Mouse (Mus musculus) ZHBTc4 (cell line): Measurements from ENCODE around the gene Rhbdl2.

Experiments
- DNase-seq: peaks from one replicate; pipeline ENCODE4 v3.0.0-alpha.2; 2011; ENCODE audit warnings: low read depth, low spot score

Gene Rhbdl2

GRCm38 (mm10) chr4:123814030-123814501 lies 26.4 kb downstream of the Rhbdl2 start:
- no peak for DNase-seq

GRCm38 (mm10) chr4:123819093-123819610 lies 31.5 kb downstream of the Rhbdl2 start:
- DNase-seq = peak; percentile 74

- peak; percentile 84 for DNase-seq
These were observed 54.5 kb downstream of the Rhbdl2 start for GRCm38 (mm10) chr4:123842126-123842525.

GRCm38 (mm10) chr4:123856888-123857287 lies 69.2 kb downstream of the Rhbdl2 start:
- no peak for DNase-seq

- DNase-seq = no peak
These were observed 70.4 kb downstream of the Rhbdl2 start for GRCm38 (mm10) chr4:123858090-123858489.

- DNase-seq = no peak
These were observed 71.7 kb downstream of the Rhbdl2 start, which contains the start of gene 4933427I04Rik for GRCm38 (mm10) chr4:123859379-123859778. Gene 4933427I04Rik (plus strand): TSS chr4:123859679.

GRCm38 (mm10) chr4:123859803-123860202 lies 72.1 kb downstream of the Rhbdl2 start:
- no peak for DNase-seq

- no peak for DNase-seq
These were observed 72.9 kb downstream of the Rhbdl2 start for GRCm38 (mm10) chr4:123860621-123861020.
